Mouse (Mus musculus): ENCODE measurements at regions not wholly inside any gene's neighbourhood (a gene's known extent, or its start where the extent isn't known, plus 50 kb on each side); places are given as distances from the start of the nearest gene placed in this dataset.

DNA sequence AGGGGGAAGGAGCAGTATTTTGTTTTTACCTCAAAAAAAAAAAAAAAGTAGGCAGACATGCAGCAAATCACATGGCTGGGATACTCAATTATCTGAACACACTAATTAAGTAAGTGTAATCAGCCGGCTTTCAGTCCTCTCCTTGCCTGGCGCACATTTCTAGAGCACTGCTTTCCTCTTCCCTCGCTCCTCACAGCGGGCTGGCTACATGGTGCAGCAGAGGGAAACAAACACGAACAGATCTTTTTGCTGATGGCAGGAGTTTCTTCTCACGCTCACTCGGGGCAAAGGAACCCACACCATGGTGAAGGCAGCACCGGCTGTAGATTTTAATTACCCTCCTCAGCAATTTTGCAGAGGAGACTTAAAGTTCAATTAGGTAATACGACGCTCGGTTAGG, 169.7 kb upstream of the Azi2 start:
- TF ChIP-seq CTCF (IDR thresholded peaks at IDR 0.05; ENCODE audit: borderline replicate concordance, insufficient read depth, low read length) (no peak), POLR2A (IDR thresholded peaks at IDR 0.05; ENCODE audit: low read depth, low read length) (no peak)

All from embryonic fibroblast, embryonic 13.5 days (primary cell).